Mouse (Mus musculus) forebrain, embryonic 11.5 days (tissue): ENCODE measurements around the gene Gpx8. TPM values are rescaled to one million over a fixed set of nuclear protein-coding genes. Genes with fewer than 3 reads are reported as not detected.
A peak's percentile ranks its signal among the peaks of the same experiment; 100 is the strongest.
"Not testable (repeated sequence)": the region's sequence is repeated elsewhere in the genome, so short reads cannot be mapped to it uniquely, and the experiment has no call there.

Experiments used
- ATAC-seq: fragments of 200-750 bp; cut with Nextera tagmentation; replicated peaks from 2 replicates; pipeline ENCODE4 v1.8.0; 2017; ENCODE audit warnings: moderate TSS enrichment; ENCODE audit not compliant: low FRiP score
- DNase-seq: peaks from one replicate; pipeline ENCODE4 v3.0.0-alpha.2; 2017; ENCODE audit warnings: low spot score
- H3K27ac ChIP-seq: fragments of 300-500 bp; sonication (generic); 2 replicates; pipeline ENCODE4 v1.5.1; 2014; ENCODE audit warnings: low read depth, low read length
- H3K27me3 ChIP-seq: fragments of 300-500 bp; sonication (generic); 2 replicates; pipeline ENCODE4 v1.6.1; 2014; ENCODE audit warnings: mild to moderate bottlenecking, low read length, mixed read lengths; ENCODE audit not compliant: control insufficient read depth, insufficient read depth
- H3K36me3 ChIP-seq: fragments of 300-500 bp; sonication (generic); 2 replicates; pipeline ENCODE4 v1.6.1; 2014; ENCODE audit warnings: mild to moderate bottlenecking, low read length, moderate library complexity, mixed read lengths; ENCODE audit not compliant: control insufficient read depth, insufficient read depth
- H3K4me1 ChIP-seq: fragments of 300-500 bp; sonication (generic); replicated peaks from 2 replicates; pipeline ENCODE4 v1.6.1; 2014; ENCODE audit warnings: low read length, mixed read lengths; ENCODE audit not compliant: control insufficient read depth, insufficient read depth
- H3K4me2 ChIP-seq: fragments of 300-500 bp; sonication (generic); 2 replicates; pipeline ENCODE4 v1.6.1; 2014; ENCODE audit warnings: low read depth, mild to moderate bottlenecking, low read length, moderate library complexity, mixed read lengths; ENCODE audit not compliant: severe bottlenecking
- H3K4me3 ChIP-seq: fragments of 300-500 bp; sonication (generic); 2 replicates; pipeline ENCODE4 v1.5.1; 2014; ENCODE audit warnings: low read depth, low read length
- H3K9ac ChIP-seq: fragments of 300-500 bp; sonication (generic); 2 replicates; pipeline ENCODE4 v1.6.1; 2014; ENCODE audit warnings: low read length
- H3K9me3 ChIP-seq: fragments of 300-500 bp; sonication (generic); 2 replicates; pipeline ENCODE4 v1.6.1; 2016; ENCODE audit warnings: low read length, mixed read lengths; ENCODE audit not compliant: control insufficient read depth
- WGBS: fragments of 180-500 bp; shearing (Covaris S2); extraction: QIAGEN DNeasy Blood & Tissue Kit; methylation state at CpG from one replicate; pipeline ENCODE4 v1.1.7; 2014; 5-methylcytosine and 5-hydroxymethylcytosine counted together
- polyA plus RNA-seq: library from polyadenylated mRNA; unstranded; fragments of >200 nt; fragmentation: Nextera tagmentation; extraction: Ambion mirVana; gene quantifications from 2 replicates; pipeline ENCODE4 v1.2.1, GENCODE M21; 2014

Gene Gpx8
- polyA plus RNA-seq, 1 experiment from 2014 or later, result 92.9 TPM

DNA sequence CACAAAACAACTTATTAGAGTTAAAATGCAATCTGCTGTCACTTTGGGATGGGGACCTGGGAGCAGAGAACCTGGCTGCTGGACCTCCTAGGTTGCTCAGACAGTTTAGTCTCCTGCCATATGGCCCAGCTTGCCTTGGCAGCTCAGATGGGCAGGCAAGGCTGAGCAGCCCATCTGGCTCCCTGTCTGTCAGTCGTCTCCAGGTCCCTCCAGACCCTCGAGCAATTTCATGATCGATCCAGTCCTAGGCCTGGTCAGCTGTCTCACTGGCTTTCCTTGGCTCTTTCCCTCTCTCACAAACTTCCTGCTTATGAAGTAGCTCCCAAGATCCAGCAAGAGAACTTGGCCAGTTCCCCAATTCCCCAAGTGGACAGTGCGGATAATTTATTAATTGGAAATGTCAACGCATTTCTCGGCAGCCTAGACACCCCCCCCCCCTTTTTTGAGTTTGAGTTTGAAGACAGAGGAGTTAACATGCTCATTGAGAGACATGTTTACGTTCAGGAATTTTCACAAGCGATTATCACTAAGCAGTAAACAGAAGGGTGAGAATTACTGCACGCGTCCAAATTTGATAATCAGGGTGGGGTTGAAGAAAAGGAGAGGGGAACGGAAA lies 11.8 kb downstream of the Gpx8 start:
- 2% methylated on average over 11 of the region's 11 CpGs for WGBS

DNA sequence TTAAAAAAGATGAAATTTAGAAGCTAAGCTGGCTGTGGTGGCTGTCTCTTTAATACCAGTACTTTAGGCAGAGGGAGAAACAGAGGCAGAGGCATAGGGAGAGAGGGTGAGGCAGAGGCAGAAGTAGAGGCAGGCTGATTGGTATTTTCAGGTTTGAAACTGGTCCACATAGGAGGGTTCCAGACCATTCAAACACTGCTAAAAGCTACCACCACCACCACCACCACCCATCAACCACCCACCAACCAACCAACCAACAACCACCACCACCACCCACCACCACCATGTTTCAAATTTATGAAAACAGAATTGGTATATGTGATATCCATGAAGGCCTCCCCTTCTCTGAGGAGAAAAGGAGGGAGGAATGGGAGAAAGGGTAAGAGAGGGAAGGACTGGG lies 13.4 kb downstream of the Gpx8 start:
- H3K27me3 ChIP-seq, result peaks cover 39% of the 10 kb centered on the region
- no peak overlapping the region for H3K27ac ChIP-seq
- no peak overlapping the region for H3K4me2 ChIP-seq
- H3K9ac ChIP-seq, result no peak overlapping the region
- H3K9me3 ChIP-seq, result no peaks in the 10 kb centered on the region
- no peaks in the 10 kb centered on the region; the same call in 1 of the 2 replicates for H3K4me1 ChIP-seq
- H3K36me3 ChIP-seq, result no peaks in the 10 kb centered on the region
- no peak for DNase-seq
- ATAC-seq, result no peak
- H3K4me3 ChIP-seq, result no peak overlapping the region

More for the DNA sequence above, 11.8 kb downstream of the Gpx8 start:
- DNase-seq (no peak), ATAC-seq (no peak)
- peak overlapping the region; percentile 48 for H3K4me3 ChIP-seq
- H3K36me3 ChIP-seq, result no peaks in the 10 kb centered on the region
- H3K9ac ChIP-seq, result no peak overlapping the region
- no peaks in the 10 kb centered on the region; the same call in 1 of the 2 replicates for H3K4me1 ChIP-seq
- no peaks in the 10 kb centered on the region for H3K9me3 ChIP-seq
- H3K27me3 ChIP-seq, result peaks cover 37% of the 10 kb centered on the region
- H3K4me2 ChIP-seq, result peak overlapping the region; percentile 90
- no peak overlapping the region for H3K27ac ChIP-seq

DNA sequence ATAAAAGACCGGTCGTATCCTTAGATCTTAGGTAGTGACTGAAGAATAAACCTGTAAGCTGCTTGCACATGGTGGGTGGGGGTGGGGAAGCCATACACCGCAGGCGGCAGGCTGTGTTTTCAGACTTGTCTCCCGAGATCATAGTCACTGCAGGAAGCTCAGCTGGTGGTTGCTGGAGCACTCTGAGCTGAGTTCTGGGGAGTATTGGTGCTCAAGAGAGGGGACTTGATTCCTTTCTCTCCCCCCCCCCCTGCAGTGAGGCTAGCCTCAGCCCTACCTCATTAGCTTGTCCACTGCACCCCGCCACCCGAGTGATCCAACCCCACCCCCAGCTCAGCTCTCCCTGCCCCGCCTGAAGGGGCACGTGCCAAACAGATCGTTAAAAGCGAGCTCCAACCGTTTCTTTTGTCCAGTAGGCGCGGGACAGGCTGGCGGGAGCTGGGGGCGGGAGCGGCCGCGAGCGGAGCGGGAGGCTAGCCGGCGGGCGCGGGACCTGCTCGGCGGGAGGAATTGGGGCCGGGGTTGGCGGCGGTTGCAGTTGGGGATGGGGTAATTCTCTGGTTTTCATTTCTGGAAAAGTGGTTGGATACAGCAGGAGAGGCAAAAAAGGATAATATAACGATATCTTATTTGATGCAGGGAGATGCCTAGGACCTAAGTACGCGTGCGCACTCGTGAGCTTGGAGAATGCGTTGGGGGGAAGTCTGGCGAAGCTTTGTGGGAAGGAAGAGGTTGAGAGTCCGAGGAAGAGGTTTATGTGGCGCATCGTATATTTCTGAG lies 14.2 kb downstream of the Gpx8 start:
- WGBS, result under 1% methylated on average over 40 of the region's 40 CpGs

DNA sequence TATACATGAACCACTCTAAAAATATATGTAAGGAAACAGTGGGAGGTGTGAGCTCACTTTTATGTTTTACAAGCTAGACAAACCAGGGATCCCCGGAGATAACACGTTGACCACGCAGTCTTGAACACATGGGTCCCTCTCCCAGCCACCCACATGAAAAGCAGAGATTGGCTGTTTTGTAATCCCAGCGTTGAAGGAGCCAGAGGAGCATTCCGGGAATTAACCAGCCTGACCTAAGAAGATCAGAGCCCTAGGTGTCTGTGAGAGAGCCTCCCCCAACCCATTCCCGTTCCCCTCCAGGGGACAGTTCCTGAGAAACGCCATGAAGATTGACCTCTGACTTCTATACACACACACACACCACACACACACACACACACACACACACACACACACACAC lies 14.9 kb downstream of the Gpx8 start:
- Histone ChIP-seq H3K9me3 (no peaks in the 10 kb centered on the region), H3K4me1 (no peaks in the 10 kb centered on the region; the same call in 1 of the 2 replicates), H3K27me3 (peaks cover 39% of the 10 kb centered on the region), H3K9ac (peak overlapping the region; percentile 64; the same call in 1 of the 2 replicates), H3K4me2 (peak overlapping the region; percentile 87), H3K4me3 (peak overlapping the region; percentile 42), H3K36me3 (no peaks in the 10 kb centered on the region), H3K27ac (no peak overlapping the region)
- WGBS, result 1% methylated on average over 7 of the region's 7 CpGs
- peak; percentile 9 for ATAC-seq
- no peak for DNase-seq

More for the DNA sequence above, 14.2 kb downstream of the Gpx8 start:
- peak overlapping the region; percentile 64 for H3K9ac ChIP-seq
- H3K36me3 ChIP-seq, result no peaks in the 10 kb centered on the region
- H3K4me3 ChIP-seq, result peak overlapping the region; percentile 42
- DNase-seq (peak; percentile 83), ATAC-seq (peak; percentile 65)
- no peaks in the 10 kb centered on the region for H3K9me3 ChIP-seq
- 0 out of 2 replicates have a peak overlapping the region, but pooled peaks have one; percentile 51 for H3K27ac ChIP-seq
- no peaks in the 10 kb centered on the region; the same call in 1 of the 2 replicates for H3K4me1 ChIP-seq
- peaks cover 39% of the 10 kb centered on the region for H3K27me3 ChIP-seq
- H3K4me2 ChIP-seq, result peak overlapping the region; percentile 87

DNA sequence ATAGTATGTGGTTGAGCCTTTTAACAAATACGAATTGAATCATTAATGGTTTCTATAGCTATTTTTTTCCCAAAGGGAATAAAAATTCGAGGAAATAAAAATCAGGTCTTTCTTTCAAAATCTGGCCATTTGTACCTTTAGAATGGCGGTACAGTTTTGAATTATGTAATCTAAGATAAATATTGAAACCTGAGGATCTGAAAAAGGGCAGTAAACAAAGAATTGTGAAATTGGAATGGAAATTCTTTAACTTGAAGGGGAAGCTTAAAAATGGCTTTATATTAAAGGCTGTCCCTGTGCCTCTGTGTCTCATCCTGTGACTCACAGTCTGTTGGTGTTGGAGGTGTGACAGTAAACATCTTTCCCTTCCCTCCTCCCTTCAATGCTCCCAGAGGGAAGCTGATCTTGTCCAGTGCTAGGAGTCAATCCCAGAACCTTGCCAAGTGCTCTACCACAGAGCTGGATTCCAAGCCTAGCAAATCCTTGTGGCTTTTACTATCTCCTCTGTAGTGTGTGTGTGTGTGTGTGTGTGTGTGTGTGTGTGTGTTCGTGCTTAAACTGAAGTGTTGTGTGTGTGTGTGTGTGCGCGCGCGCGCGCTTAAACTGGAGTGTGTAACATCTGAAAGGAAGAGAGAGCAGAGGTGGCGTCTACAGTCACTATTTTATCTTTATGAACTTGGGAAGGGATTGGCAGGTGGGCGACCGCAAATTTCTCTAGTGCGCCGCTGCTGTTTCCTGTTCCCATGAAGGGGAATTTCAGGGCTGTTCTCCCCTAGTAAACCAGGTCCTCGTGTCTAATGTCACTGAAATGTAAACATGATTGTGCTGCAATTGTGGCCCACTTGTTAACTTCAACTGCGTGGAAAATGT lies 22.7 kb downstream of the Gpx8 start:
- ATAC-seq, result no peak
- Histone ChIP-seq H3K36me3 (no peaks in the 10 kb centered on the region), H3K9me3 (no peaks in the 10 kb centered on the region), H3K4me3 (no peak overlapping the region), H3K4me2 (no peak overlapping the region), H3K4me1 (no peaks in the 10 kb centered on the region), H3K27ac (no peak overlapping the region), H3K9ac (no peak overlapping the region), H3K27me3 (no peaks in the 10 kb centered on the region)
- 86% methylated on average over 17 of the region's 17 CpGs for WGBS
- no peak for DNase-seq

DNA sequence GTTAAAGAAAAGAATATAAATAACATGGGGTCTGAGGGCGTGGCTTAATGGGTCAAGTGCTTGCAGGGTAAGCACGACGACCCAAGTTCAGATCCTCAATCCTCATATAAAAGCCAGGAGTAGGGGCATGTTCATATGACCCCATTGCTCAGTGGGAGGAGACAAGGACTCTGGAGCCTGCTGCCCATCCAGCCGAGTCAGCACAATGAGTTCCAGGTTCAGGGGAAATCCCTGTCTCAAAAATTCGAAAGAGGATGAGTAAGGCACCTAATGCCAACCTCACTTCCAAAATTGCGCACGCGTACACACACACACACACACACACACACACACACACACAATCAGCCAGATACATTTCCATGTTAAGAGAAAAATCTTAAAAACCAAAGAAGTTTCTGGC lies 23.7 kb downstream of the Gpx8 start:
- 71% methylated on average over 8 of the region's 8 CpGs for WGBS
- H3K4me3 ChIP-seq, result no peak overlapping the region
- ATAC-seq (no peak), DNase-seq (no peak)
- no peaks in the 10 kb centered on the region for H3K9me3 ChIP-seq
- H3K4me1 ChIP-seq, result no peaks in the 10 kb centered on the region
- no peaks in the 10 kb centered on the region for H3K27me3 ChIP-seq
- H3K9ac ChIP-seq, result no peak overlapping the region
- H3K27ac ChIP-seq, result no peak overlapping the region
- no peaks in the 10 kb centered on the region for H3K36me3 ChIP-seq
- no peak overlapping the region for H3K4me2 ChIP-seq

DNA sequence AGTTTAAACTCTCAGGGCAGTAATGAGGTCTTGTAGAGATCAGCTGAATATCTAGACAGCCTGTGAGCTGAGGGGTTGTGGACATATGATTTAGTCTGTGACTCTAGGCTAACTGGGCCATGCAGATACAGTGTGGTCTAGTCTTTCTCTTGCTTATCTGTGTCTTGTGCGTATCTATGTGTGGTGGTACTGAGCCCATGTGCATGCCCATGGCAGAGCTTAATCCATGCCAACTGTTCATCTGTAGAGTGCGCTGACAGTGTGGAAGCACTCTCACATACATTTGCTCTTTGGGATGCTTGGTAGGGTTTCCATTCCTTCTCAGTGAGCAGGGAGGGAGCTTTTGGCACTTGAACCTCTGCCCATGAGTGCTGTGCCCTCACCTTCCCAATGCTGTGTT lies 24.7 kb downstream of the Gpx8 start:
- Histone ChIP-seq H3K9me3 (no peaks in the 10 kb centered on the region), H3K27me3 (no peaks in the 10 kb centered on the region), H3K27ac (no peak overlapping the region), H3K4me2 (no peak overlapping the region), H3K9ac (no peak overlapping the region), H3K36me3 (no peaks in the 10 kb centered on the region), H3K4me3 (no peak overlapping the region), H3K4me1 (no peaks in the 10 kb centered on the region)
- ATAC-seq (no peak), DNase-seq (no peak)
- 75% methylated on average over 2 of the region's 2 CpGs for WGBS

DNA sequence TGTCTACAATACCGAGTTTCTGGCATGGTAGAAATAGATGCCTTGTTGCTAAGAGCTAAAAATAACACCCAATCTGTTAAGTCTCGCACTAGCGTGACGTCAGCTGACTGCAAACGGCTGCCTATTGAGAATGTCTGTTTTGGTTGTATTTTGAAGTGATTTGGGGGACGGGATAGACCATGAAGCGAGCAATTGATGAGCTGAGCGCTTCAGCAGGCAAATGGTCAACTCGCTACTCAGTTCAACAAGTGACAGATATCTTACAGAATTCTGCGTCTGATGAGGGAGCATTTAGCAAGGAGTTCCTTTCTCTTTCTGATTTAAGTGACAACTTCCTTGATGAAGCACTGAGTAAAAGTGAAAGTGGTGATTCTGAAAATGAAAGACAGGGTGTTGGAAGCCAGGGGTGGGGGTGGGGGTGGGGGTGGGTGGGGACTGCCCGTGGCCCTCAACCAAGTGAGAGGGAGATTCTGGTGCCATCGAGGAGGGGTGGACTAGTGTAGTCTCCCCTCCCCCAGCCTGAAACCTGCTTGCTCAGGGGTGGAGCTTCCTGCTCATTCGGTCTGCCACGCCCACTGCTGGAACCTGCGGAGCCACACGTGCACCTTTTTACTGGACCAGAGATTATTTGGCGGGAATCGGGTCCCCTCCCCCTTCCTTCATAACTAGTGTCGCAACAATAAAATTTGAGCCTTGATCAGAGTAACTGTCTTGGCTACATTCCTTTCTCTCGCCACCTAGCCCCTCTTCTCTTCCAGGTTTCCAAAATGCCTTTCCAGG lies 32.8 kb downstream of the Gpx8 start:
- not testable (repeated sequence) for H3K9ac ChIP-seq, ATAC-seq, H3K4me3 ChIP-seq, H3K36me3 ChIP-seq, H3K4me1 ChIP-seq, H3K4me2 ChIP-seq, H3K9me3 ChIP-seq, H3K27ac ChIP-seq, DNase-seq, H3K27me3 ChIP-seq
- WGBS, result 59% methylated on average over 18 of the region's 20 CpGs
